Mouse (Mus musculus) G1E (cell line): ENCODE results near the gene Atp5k. TPM values are rescaled to one million over a fixed set of nuclear protein-coding genes. Genes with fewer than 3 reads are reported as not detected.
A peak's percentile ranks its signal among the peaks of the same experiment; 100 is the strongest.

Experiments
- ATAC-seq: 2 replicates; pipeline ENCODE4 v1.8.0; 2016; ENCODE audit warnings: mild to moderate bottlenecking; ENCODE audit not compliant: insufficient number of reproducible peaks, poor library complexity, low FRiP score, severe bottlenecking; ENCODE audit errors: extremely low read depth
- DNase-seq: peaks from one replicate; pipeline ENCODE4 v3.0.0; 2012; ENCODE audit warnings: low spot score
- H3K27me3 ChIP-seq: 2 replicates; pipeline ENCODE4 v1.6.1; 2012; ENCODE audit warnings: mild to moderate bottlenecking, low read length, inconsistent platforms; ENCODE audit not compliant: insufficient read depth
- H3K36me3 ChIP-seq: replicated peaks from 2 replicates; pipeline ENCODE3; 2012; ENCODE audit warnings: mild to moderate bottlenecking, inconsistent platforms
- H3K4me1 ChIP-seq: 2 replicates; pipeline ENCODE4 v1.6.1; 2012; ENCODE audit warnings: low read depth, low read length, inconsistent platforms, mixed read lengths; ENCODE audit not compliant: insufficient read depth
- H3K4me3 ChIP-seq: 2 replicates; pipeline ENCODE4 v1.5.1; 2012; ENCODE audit warnings: low read depth, mild to moderate bottlenecking, inconsistent platforms, low read length, moderate library complexity, mixed read lengths
- H3K9me3 ChIP-seq: replicated peaks from 2 replicates; pipeline ENCODE4 v1.6.1; 2012; ENCODE audit warnings: inconsistent platforms
- CTCF ChIP-seq: IDR thresholded peaks from 2 replicates; pipeline ENCODE4 v1.5.1; 2012; ENCODE audit warnings: low read depth, low read length, inconsistent platforms, mixed read lengths
- GATA1 ChIP-seq: IDR thresholded peaks from 2 replicates; pipeline ENCODE4 v1.6.1; 2012; ENCODE audit warnings: borderline replicate concordance, low read length, inconsistent platforms, mixed read lengths
- GATA2 ChIP-seq: IDR thresholded peaks from 2 replicates; pipeline ENCODE4 v1.6.1; 2012; ENCODE audit warnings: low read depth, low read length, inconsistent platforms, borderline replicate concordance
- POLR2AphosphoS5 ChIP-seq: IDR thresholded peaks from 2 replicates; pipeline ENCODE4 v1.6.1; 2012; ENCODE audit warnings: low read depth, low read length, inconsistent platforms; ENCODE audit not compliant: insufficient replicate concordance
- TAL1 ChIP-seq: conservative IDR thresholded peaks from 2 replicates; pipeline ENCODE4 v1.6.1; 2012; ENCODE audit warnings: low read depth, low read length, inconsistent platforms, mixed read lengths
- polyA plus RNA-seq: library from polyadenylated mRNA; stranded (reverse); fragments of >175 nt; gene quantifications from 2 replicates; pipeline ENCODE4 v1.2.3, GENCODE M21; 2012
- total RNA-seq, 2 experiments: library from RNA; stranded (forward) in 1 of 2; stranded (reverse) in 1 of 2; fragments of 200-1000 nt in 1 of 2; fragments of >200 nt in 1 of 2; fragmentation: Nextera tagmentation in 1 of 2; gene quantifications; 2 replicates each; pipeline ENCODE4 v1.2.3; 2014 to 2017

The Atp5k gene
- total and polyA plus RNA-seq, 3 experiments: 30.0 to 175 (median 74.2) TPM

- DNase-seq: no peak
- no peak for ATAC-seq
- H3K36me3 ChIP-seq: peaks cover 44% of the 10 kb centered on the region
- H3K9me3 ChIP-seq: no peaks in the 10 kb centered on the region
- TF ChIP-seq TAL1 (no peak), GATA1 (no peak), POLR2AphosphoS5 (no peak), GATA2 (no peak), CTCF (no peak)
- no peak overlapping the region for H3K4me3 ChIP-seq
- no peaks in the 10 kb centered on the region for H3K27me3 ChIP-seq
- peaks cover 59% of the 10 kb centered on the region for H3K4me1 ChIP-seq
Observed at GRCm38 (mm10) chr5:108465131-108465891, 31.1 kb upstream of the Atp5k start.

DNA sequence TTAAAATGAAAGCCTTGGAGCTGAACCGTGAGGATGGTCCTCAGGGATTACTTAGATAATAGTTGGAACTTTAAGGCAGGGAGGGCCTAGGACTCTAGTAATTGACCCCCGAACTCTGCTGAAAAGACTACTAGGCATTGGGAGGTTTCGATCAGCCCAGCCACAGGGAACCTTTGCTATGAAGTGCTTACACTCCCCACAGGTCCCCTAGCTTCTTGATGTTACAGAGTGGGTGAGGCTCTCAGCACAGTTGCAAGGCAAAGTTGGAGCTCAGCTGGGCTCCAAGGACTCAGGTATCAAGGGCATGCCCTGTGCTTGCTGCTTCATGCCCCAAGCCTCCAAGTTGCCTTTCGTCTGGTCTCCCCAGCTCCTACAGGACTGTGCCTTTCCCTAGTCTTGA, 28.2 kb upstream of the Atp5k start:
- peaks cover 24% of the 10 kb centered on the region for H3K36me3 ChIP-seq
- peaks cover 66% of the 10 kb centered on the region for H3K4me1 ChIP-seq
- H3K27me3 ChIP-seq: peaks cover 20% of the 10 kb centered on the region
- DNase-seq: no peak
- TF ChIP-seq CTCF (no peak), POLR2AphosphoS5 (no peak), TAL1 (no peak), GATA2 (no peak), GATA1 (no peak)
- peak overlapping the region; percentile 81; the same call in 1 of the 2 replicates for H3K4me3 ChIP-seq
- H3K9me3 ChIP-seq: no peaks in the 10 kb centered on the region
- ATAC-seq: no peak

DNA sequence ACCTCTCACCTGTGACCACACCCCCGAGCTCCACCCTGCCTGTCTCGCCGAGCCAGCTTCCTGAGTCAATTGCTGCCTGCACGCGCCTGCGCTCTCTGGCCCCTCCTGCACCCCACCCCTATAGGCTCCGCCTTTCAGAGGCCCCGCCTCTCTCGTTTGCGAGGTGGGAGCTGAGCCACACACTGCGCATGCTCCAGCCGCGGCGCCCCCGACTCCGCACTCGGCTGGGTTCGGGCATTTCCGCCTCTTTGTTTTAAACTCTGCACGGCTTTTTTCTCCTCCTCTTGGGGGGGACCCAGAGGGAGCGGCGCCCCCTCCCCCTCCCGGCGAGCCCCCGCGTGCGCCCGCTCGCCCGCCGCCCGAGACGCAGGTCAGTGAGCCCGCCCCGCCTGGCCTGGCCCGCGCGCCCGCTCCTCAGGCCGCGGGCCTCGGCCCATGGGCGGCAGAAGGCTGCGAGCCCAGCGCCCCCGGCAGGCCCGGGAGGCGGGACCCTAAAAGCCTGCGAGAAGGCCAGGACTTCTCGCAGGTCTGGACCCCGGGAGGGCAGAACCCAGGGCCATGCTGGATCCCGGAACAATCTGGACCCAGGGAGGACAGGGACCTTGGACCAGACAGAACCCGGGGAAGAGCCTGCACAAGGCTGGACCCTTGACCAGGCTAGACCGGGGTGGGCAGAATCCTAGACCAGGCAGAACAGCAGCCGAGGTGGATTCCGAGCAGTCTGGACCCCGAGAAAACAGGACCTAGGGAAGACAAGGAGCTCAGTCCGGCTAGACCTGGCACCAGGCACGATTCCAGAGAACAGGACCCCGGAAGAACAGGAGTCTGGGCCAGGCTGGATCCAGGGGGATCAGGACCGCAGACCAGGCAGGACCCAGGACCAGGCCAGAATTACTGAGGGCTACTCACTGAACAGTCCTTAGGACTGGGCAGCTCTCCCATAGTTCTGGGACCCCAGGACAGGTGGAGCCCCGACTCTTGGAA, 27.1 kb upstream of the Atp5k start, which contains the start of gene Pcgf3:
Gene Pcgf3, plus strand, starts transcription at position 151 of the 984 bp plus-strand sequence.
- peak within 1 kb of the TSS; percentile 81 for H3K4me3 ChIP-seq
- no peaks in the 10 kb centered on the region for H3K9me3 ChIP-seq
- no peak for TF ChIP-seq POLR2AphosphoS5
- TF ChIP-seq GATA2: no peak
- no peak for TF ChIP-seq CTCF
- no peak for TF ChIP-seq GATA1
- TF ChIP-seq TAL1: no peak
- peak; percentile 97 for ATAC-seq
- peaks cover 58% of the 10 kb centered on the region for H3K4me1 ChIP-seq
- H3K36me3 ChIP-seq: peaks cover 15% of the 10 kb centered on the region
- DNase-seq: peak; percentile 95
- peaks cover 23% of the 10 kb centered on the region for H3K27me3 ChIP-seq

GRCm38 (mm10) chr5:108460461-108460860, 26.2 kb upstream of the Atp5k start:
- Histone ChIP-seq H3K4me3 (peak overlapping the region; percentile 81), H3K27me3 (peaks cover 25% of the 10 kb centered on the region), H3K9me3 (no peaks in the 10 kb centered on the region), H3K4me1 (peaks cover 49% of the 10 kb centered on the region), H3K36me3 (peaks cover 9% of the 10 kb centered on the region)
- no peak for TF ChIP-seq CTCF
- DNase-seq: no peak
- ATAC-seq: no peak

GRCm38 (mm10) chr5:108458706-108459105, 24.5 kb upstream of the Atp5k start:
- TF ChIP-seq GATA1: no peak
- no peak for TF ChIP-seq GATA2
- TF ChIP-seq POLR2AphosphoS5: no peak
- TF ChIP-seq CTCF: no peak
- no peak for TF ChIP-seq TAL1
- H3K4me3 ChIP-seq: no peak overlapping the region
- H3K4me1 ChIP-seq: peaks cover 37% of the 10 kb centered on the region
- H3K36me3 ChIP-seq: peaks cover 7% of the 10 kb centered on the region
- H3K9me3 ChIP-seq: no peaks in the 10 kb centered on the region
- H3K27me3 ChIP-seq: peaks cover 26% of the 10 kb centered on the region
- no peak for ATAC-seq
- no peak for DNase-seq

- Histone ChIP-seq H3K9me3 (no peaks in the 10 kb centered on the region), H3K27me3 (peaks cover 33% of the 10 kb centered on the region), H3K4me3 (no peak overlapping the region), H3K4me1 (peaks cover 9% of the 10 kb centered on the region; the same call in 1 of the 2 replicates), H3K36me3 (no peaks in the 10 kb centered on the region)
- no peak for ATAC-seq
- DNase-seq: no peak
- no peak for TF ChIP-seq GATA1
- no peak for TF ChIP-seq CTCF
- no peak for TF ChIP-seq POLR2AphosphoS5
- TF ChIP-seq TAL1: no peak
- no peak for TF ChIP-seq GATA2
Observed at GRCm38 (mm10) chr5:108454094-108454493, 19.8 kb upstream of the Atp5k start.
